Mouse (Mus musculus) ES-Bruce4 (cell line): ENCODE results near the gene Tmem86a. TPM values are rescaled to one million over a fixed set of nuclear protein-coding genes. Genes with fewer than 3 reads are reported as not detected.

Experiments
- H3K27ac ChIP-seq: 2 replicates; pipeline ENCODE4 v1.5.1; 2012; ENCODE audit warnings: low read length, inconsistent platforms; ENCODE audit not compliant: insufficient read depth
- H3K27me3 ChIP-seq: 2 replicates; pipeline ENCODE4 v1.6.1; 2012; ENCODE audit warnings: mild to moderate bottlenecking, low read length, inconsistent platforms; ENCODE audit not compliant: control insufficient read depth, poor library complexity, insufficient read depth, severe bottlenecking
- H3K36me3 ChIP-seq: 2 replicates; pipeline ENCODE4 v1.6.1; 2012; ENCODE audit warnings: inconsistent platforms, mild to moderate bottlenecking, low read length, moderate library complexity; ENCODE audit not compliant: control insufficient read depth, poor library complexity, insufficient read depth, severe bottlenecking
- H3K4me1 ChIP-seq: one replicate; pipeline ENCODE4 v1.8.1; 2011; ENCODE audit warnings: low read length; ENCODE audit not compliant: control insufficient read depth, insufficient read depth
- H3K4me3 ChIP-seq: 2 replicates; pipeline ENCODE4 v1.5.1; 2011; ENCODE audit warnings: low read depth, mild to moderate bottlenecking, low read length
- H3K9ac ChIP-seq: 2 replicates; pipeline ENCODE4 v1.6.1; 2012; ENCODE audit warnings: low read depth, mild to moderate bottlenecking, inconsistent platforms; ENCODE audit not compliant: poor library complexity, severe bottlenecking
- H3K9me3 ChIP-seq: replicated peaks from 2 replicates; pipeline ENCODE4 v1.6.1; 2012; ENCODE audit warnings: mild to moderate bottlenecking, low read length, inconsistent platforms; ENCODE audit not compliant: control insufficient read depth, poor library complexity, insufficient read depth, severe bottlenecking
- CTCF ChIP-seq: IDR thresholded peaks from one replicate; pipeline ENCODE4 v1.8.1; 2011; ENCODE audit warnings: low read depth, low read length
- EP300 ChIP-seq: IDR thresholded peaks from 2 replicates; pipeline ENCODE4 v1.6.1; 2011; ENCODE audit warnings: low read depth, low read length; ENCODE audit not compliant: insufficient read depth
- POLR2A ChIP-seq: IDR thresholded peaks from one replicate; pipeline ENCODE4 v1.8.1; 2011; ENCODE audit warnings: low read length; ENCODE audit not compliant: insufficient read depth
- polyA plus RNA-seq: library from polyadenylated mRNA; stranded (reverse); fragments of >200 nt; gene quantifications from 2 replicates; pipeline ENCODE4 v1.2.4, GENCODE M21; 2011; ENCODE audit warnings: low read depth; ENCODE audit not compliant: missing spikeins, insufficient read depth, insufficient read length

Tmem86a gene
- polyA plus RNA-seq, 1 experiment: 2.0 TPM

- no peak overlapping the region for H3K27ac ChIP-seq
- TF ChIP-seq EP300 (no peak), CTCF (no peak), POLR2A (no peak)
- H3K36me3 ChIP-seq: no peaks in the 10 kb centered on the region
- no peaks in the 10 kb centered on the region for H3K9me3 ChIP-seq
- H3K9ac ChIP-seq: no peak overlapping the region
- no peaks in the 10 kb centered on the region for H3K27me3 ChIP-seq
- H3K4me3 ChIP-seq: no peak overlapping the region
- H3K4me1 ChIP-seq: no peaks in the 10 kb centered on the region
Measured at GRCm38 (mm10) chr7:47056273-47056672, 5.9 kb downstream of the Tmem86a start.

GRCm38 (mm10) chr7:47059339-47059738 lies 8.9 kb downstream of the Tmem86a start:
- H3K27me3 ChIP-seq: no peaks in the 10 kb centered on the region; the same call in 1 of the 2 replicates
- TF ChIP-seq CTCF: no peak
- TF ChIP-seq POLR2A: no peak
- no peak for TF ChIP-seq EP300
- H3K9me3 ChIP-seq: no peaks in the 10 kb centered on the region
- no peak overlapping the region for H3K4me3 ChIP-seq
- H3K9ac ChIP-seq: no peak overlapping the region
- H3K36me3 ChIP-seq: no peaks in the 10 kb centered on the region
- H3K27ac ChIP-seq: no peak overlapping the region
- H3K4me1 ChIP-seq: no peaks in the 10 kb centered on the region

GRCm38 (mm10) chr7:47061560-47061959 lies 11.2 kb downstream of the Tmem86a start:
- TF ChIP-seq CTCF: no peak
- TF ChIP-seq EP300: no peak
- no peak for TF ChIP-seq POLR2A
- no peaks in the 10 kb centered on the region; the same call in 1 of the 2 replicates for H3K27me3 ChIP-seq
- H3K4me3 ChIP-seq: no peak overlapping the region
- no peak overlapping the region for H3K27ac ChIP-seq
- H3K4me1 ChIP-seq: no peaks in the 10 kb centered on the region
- no peak overlapping the region for H3K9ac ChIP-seq
- H3K9me3 ChIP-seq: no peaks in the 10 kb centered on the region
- H3K36me3 ChIP-seq: no peaks in the 10 kb centered on the region

GRCm38 (mm10) chr7:47066942-47067341 lies 16.5 kb downstream of the Tmem86a start:
- Histone ChIP-seq H3K36me3 (no peaks in the 10 kb centered on the region), H3K9ac (no peak overlapping the region), H3K27me3 (no peaks in the 10 kb centered on the region), H3K4me1 (no peaks in the 10 kb centered on the region), H3K27ac (no peak overlapping the region), H3K4me3 (no peak overlapping the region), H3K9me3 (no peaks in the 10 kb centered on the region)
- TF ChIP-seq CTCF (no peak), POLR2A (no peak), EP300 (no peak)

- Histone ChIP-seq H3K9ac (no peak overlapping the region), H3K36me3 (no peaks in the 10 kb centered on the region), H3K27me3 (no peaks in the 10 kb centered on the region), H3K27ac (no peak overlapping the region), H3K9me3 (no peaks in the 10 kb centered on the region), H3K4me3 (no peak overlapping the region), H3K4me1 (no peaks in the 10 kb centered on the region)
- no peak for TF ChIP-seq EP300
- no peak for TF ChIP-seq POLR2A
- no peak for TF ChIP-seq CTCF
Measured at GRCm38 (mm10) chr7:47067879-47068278, 17.5 kb downstream of the Tmem86a start.

GRCm38 (mm10) chr7:47072551-47072950 lies 22.1 kb downstream of the Tmem86a start:
- Histone ChIP-seq H3K27me3 (no peaks in the 10 kb centered on the region), H3K4me1 (no peaks in the 10 kb centered on the region), H3K9me3 (no peaks in the 10 kb centered on the region), H3K36me3 (no peaks in the 10 kb centered on the region), H3K4me3 (no peak overlapping the region), H3K27ac (no peak overlapping the region), H3K9ac (no peak overlapping the region)
- no peak for TF ChIP-seq CTCF
- no peak for TF ChIP-seq EP300
- TF ChIP-seq POLR2A: no peak
